Mouse (Mus musculus): ENCODE results near the gene Cks2.

- no peak for TF ChIP-seq POLR2A (IDR thresholded peaks at IDR 0.05; ENCODE audit: insufficient read length, low read depth)
- no peak for TF ChIP-seq E2F4 (IDR thresholded peaks at IDR 0.05; ENCODE audit: insufficient read depth)
- TF ChIP-seq POLR2AphosphoS2 (IDR thresholded peaks at IDR 0.05; ENCODE audit: insufficient read length, low read depth), result no peak
- TF ChIP-seq MAX (IDR thresholded peaks at IDR 0.05; ENCODE audit: low read depth), result no peak
- TF ChIP-seq MYOD1 (IDR thresholded peaks at IDR 0.05; ENCODE audit: control insufficient read depth in 1 of 3, insufficient read length in 2 of 3, low read depth in 2 of 3), result no peak
Observed at GRCm38 (mm10) chr13:51656516-51657235, 11.6 kb downstream of the Cks2 start.

All from myocyte (in vitro differentiated cells).